Mouse (Mus musculus): ENCODE measurements at regions not wholly inside any gene's neighbourhood (a gene's known extent, or its start where the extent isn't known, plus 50 kb on each side); places are given as distances from the start of the nearest gene placed in this dataset.
A peak's percentile ranks its signal among the peaks of the same experiment; 100 is the strongest.

- DNase-seq (ENCODE audit: low spot score in 2 of 2), result no peak
Observed at GRCm38 (mm10) chr15:94067721-94068120, 397.5 kb downstream of the Adamts20 start.

DNA sequence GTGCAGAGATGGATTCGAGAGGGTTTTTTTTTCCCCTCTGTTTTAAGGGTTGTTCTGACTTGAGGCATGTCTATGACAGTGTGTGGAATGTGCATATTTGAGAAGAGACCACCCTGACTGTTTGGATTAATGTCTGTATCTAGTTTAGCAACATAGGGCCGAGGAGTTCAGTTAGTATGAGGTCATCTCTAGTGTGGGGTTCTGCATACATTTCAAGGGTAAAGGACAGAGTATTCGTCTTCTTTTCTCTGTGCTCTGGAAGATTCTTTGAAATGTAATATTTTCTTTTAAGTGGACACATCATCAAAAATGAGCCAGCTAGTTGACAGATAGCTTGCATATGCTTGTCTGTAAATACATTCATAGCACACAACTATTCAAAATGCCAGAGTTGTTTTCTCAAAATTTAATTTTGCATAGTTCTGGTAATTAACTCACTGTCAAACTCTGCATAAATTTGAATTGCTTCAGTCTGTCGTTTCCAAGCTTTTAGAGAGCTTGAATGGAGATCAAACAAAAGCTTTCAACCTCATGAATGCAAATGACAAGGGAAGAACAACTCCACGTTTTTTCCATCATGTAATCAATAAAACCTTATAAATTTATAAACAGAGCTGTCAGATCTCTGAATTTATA is 415.5 kb downstream of the Adamts20 start:
- DNase-seq (ENCODE audit: low spot score in 2 of 2), result no peak

- no peak for DNase-seq (ENCODE audit: low spot score in 2 of 2)
Observed at GRCm38 (mm10) chr15:94046186-94046585, 419.0 kb downstream of the Adamts20 start.

GRCm38 (mm10) chr15:94045131-94045756 is 420.0 kb downstream of the Adamts20 start:
- DNase-seq (ENCODE audit: low spot score in 2 of 2), result no peak

DNA sequence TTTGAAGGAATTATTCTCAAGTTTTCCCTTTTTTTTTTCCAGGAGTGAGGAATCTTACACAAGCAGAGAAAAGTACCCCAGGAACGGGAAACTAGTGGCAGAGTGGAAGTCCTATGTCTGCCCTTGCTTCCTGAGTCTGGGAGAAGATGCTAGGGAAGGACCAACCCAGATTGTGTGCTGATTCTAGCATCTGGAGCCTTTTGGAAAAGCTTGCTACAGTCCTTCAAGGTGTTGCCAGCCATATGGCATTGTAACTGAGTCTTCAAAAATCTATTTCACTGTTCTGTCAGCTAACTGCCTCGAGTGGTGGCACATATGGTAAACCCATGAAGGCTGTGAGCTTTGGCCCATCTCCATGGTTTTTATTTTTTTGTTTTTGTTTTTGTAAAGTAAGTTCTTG is 432.3 kb downstream of the Adamts20 start:
- DNase-seq (ENCODE audit: low spot score in 2 of 2), result no peak

GRCm38 (mm10) chr15:94025996-94026696 is 430.5 kb upstream of the Prickle1 start:
- DNase-seq (ENCODE audit: low spot score in 2 of 2), result no peak

DNA sequence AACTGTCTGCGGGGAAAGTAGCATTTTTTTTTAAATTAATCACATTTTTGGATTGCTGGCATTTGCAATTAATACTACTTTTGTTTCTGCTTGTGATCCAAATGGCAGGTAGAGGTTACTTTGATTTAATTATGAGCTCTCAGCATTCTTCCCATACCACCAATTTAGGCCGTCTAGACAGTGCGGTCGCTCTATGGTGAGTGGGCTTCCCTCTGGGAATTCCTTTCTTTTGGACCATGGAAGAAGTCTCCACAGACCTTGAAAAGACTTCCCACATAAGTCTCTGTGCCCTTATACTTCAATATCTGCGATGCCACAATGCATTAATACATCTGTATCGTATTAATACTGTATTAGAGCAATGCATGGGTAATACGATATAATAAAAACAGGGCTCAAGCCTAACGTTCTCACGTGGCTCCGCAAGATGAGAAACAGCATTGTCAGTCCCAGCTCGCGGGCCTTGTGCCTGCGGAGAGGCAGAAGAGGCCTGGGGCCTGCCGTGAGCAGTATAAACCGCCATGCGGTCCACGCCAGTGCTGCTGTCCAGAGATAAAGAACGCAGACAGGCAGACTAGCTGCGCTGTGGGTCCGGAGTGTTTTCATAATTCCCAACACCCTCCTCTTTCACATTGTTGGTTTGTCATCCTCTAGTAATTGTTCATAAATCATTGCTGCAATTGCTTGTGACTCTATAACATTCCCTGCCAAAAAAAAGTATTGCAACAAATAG is 429.7 kb upstream of the Prickle1 start:
- DNase-seq (ENCODE audit: low spot score in 2 of 2), result peak in 1 of 2 experiments; percentile 16

DNA sequence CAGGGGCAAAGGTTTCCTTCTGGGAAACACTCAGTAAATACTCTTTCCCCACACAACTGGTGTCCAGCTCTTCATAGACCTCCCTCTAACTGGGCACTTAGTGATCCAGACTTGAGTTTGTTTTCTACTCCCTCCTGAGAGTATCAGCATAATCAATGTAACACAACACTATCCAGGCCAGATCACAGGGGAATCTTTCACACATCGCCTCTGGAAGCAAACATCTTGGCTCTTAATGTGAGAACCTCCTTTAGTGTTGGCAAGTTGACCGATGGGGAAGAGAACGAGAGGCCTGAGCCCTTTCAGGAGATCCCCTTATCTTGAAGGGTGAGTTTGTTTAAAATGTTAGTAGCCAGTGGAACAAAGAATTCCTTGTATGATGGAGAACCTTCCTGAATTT is 429.1 kb upstream of the Prickle1 start:
- DNase-seq (ENCODE audit: low spot score in 2 of 2), result no peak

- no peak for DNase-seq (ENCODE audit: low spot score in 2 of 2)
Observed at GRCm38 (mm10) chr15:94024126-94024730, 428.5 kb upstream of the Prickle1 start.

DNA sequence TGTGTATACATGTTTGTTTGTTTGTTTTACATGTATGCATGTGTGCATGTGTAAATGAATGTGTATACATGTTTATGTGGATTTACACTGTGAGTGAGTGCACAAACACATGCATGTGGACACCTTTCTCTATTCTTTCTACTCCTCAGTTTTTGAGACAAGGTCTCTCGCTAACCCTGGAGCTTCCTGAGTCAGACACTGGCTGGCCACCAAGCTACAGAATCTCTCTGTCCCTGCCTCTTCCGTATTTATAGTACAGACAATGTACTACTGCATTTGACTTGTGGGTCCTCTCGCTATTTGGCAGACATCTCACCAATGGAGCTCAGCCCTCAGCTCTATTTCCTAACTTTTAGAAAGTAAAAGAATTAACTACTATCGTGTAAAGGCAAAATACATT is 427.8 kb upstream of the Prickle1 start:
- DNase-seq (ENCODE audit: low spot score in 2 of 2), result no peak

GRCm38 (mm10) chr15:94017814-94018213 is 422.1 kb upstream of the Prickle1 start:
- no peak for DNase-seq (ENCODE audit: low spot score in 2 of 2)

GRCm38 (mm10) chr15:94011499-94011898 is 415.8 kb upstream of the Prickle1 start:
- no peak for DNase-seq (ENCODE audit: low spot score in 2 of 2)

DNA sequence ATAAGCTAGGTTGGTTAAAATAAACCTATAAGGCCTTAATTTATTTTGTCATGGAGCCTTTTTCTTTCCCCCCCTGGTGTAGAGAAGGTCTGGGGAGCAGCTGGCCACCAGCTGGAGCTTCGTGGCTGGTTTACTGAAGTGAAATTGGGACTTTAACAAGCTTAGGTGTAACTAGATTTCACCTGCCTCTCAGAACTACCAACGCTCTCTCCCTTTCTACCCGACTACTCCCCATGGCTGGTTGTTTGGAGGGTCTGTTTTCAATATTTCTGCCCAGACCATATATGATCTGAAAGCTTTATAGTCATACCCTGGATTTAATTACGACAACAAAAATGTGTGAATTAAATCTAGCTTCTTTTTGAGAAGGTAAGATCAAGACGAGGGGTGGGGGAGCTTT is 410.4 kb upstream of the Prickle1 start:
- no peak for DNase-seq (ENCODE audit: low spot score in 2 of 2)

GRCm38 (mm10) chr15:94004911-94005310 is 409.2 kb upstream of the Prickle1 start:
- DNase-seq (ENCODE audit: low spot score in 2 of 2), result no peak

- DNase-seq (ENCODE audit: low spot score in 2 of 2), result no peak
Observed at GRCm38 (mm10) chr15:94003145-94003544, 407.5 kb upstream of the Prickle1 start.

DNA sequence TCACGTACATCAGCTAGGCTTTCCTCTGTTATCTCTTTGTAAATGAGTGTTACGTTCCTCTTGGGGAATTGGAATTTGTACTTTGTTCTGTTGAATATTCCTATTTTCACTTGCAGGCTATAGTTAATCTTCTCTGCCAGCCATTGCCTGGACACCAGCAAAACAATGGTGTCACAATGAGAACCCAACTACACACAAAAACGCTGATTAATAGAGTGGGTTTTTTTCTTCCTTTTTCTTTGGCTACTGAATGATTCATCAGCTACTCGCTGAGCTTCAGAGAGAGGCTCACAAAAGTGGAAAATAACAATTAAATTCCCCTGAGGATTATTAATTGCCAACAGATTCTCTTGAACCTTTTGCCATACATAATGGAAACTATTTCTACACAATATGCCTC is 398.9 kb upstream of the Prickle1 start:
- no peak for DNase-seq (ENCODE audit: low spot score in 2 of 2)

DNA sequence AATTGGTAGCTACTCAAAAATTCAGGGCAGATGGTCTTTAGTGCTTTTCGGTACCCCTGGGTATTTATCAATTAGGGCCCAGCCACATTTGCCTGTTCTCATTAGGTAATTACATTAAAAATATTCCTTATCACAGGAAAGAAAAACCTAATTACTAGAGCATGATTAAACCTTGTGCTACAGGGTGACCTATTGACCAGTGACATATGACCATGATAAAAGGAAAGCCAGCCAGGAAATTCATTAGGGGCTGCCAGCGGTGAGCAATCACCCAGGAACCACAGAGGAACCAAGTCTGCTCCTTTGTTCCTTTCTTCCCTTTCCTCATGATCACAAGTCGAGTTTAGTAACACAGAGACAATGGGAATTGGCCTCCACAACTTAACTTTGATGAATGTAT is 394.4 kb upstream of the Prickle1 start:
- DNase-seq (ENCODE audit: low spot score in 2 of 2), result no peak

DNA sequence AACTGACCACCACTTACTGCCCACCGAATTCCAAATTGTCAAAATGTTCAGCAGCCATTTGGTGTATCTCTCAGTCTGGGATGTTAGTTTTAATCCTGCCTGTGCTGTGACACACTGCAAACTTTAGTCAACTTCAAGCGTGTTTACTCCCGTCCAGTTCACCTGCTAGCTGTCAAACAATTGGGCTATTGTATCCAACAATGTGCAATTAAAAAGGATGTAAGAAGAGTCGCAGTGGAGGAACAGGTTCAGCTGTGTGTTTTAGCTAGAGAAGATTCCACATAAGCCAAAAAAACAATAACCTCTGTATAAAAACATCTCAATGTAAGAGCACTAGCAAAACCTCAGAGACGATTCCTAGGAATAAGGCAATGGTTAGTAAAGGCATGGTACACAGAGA is 392.7 kb upstream of the Prickle1 start:
- no peak for DNase-seq (ENCODE audit: low spot score in 2 of 2)

- DNase-seq (ENCODE audit: low spot score in 2 of 2), result no peak
Observed at GRCm38 (mm10) chr15:93986631-93987429, 391.1 kb upstream of the Prickle1 start.

GRCm38 (mm10) chr15:93982091-93982490 is 386.4 kb upstream of the Prickle1 start:
- DNase-seq (ENCODE audit: low spot score in 2 of 2), result no peak

GRCm38 (mm10) chr15:93977494-93977893 is 381.8 kb upstream of the Prickle1 start:
- DNase-seq (ENCODE audit: low spot score in 2 of 2), result no peak
